Mouse (Mus musculus) hindbrain, embryonic 14.5 days (tissue): ENCODE measurements at regions not wholly inside any gene's neighbourhood (a gene's known extent, or its start where the extent isn't known, plus 50 kb on each side); places are given as distances from the start of the nearest gene placed in this dataset.

Experiments
- ATAC-seq: fragments of 200-750 bp; cut with Nextera tagmentation; 2 replicates; pipeline ENCODE4 v1.8.0; 2017; ENCODE audit warnings: moderate number of reproducible peaks, mild to moderate bottlenecking, moderate TSS enrichment, moderate library complexity; ENCODE audit not compliant: low FRiP score
- DNase-seq: peaks from one replicate; pipeline ENCODE4 v3.0.0-alpha.2; 2015; ENCODE audit warnings: low spot score
- H3K27ac ChIP-seq: fragments of 300-500 bp; sonication (generic); 2 replicates; pipeline ENCODE4 v1.5.1; 2014; ENCODE audit warnings: mild to moderate bottlenecking, moderate library complexity
- H3K27me3 ChIP-seq: fragments of 300-500 bp; sonication (generic); 2 replicates; pipeline ENCODE4 v1.6.1; 2014; ENCODE audit warnings: mild to moderate bottlenecking, low read length, mixed read lengths; ENCODE audit not compliant: control insufficient read depth, insufficient read depth
- H3K36me3 ChIP-seq: fragments of 300-500 bp; sonication (generic); replicated peaks from 2 replicates; pipeline ENCODE4 v1.6.1; 2014; ENCODE audit not compliant: control insufficient read depth, insufficient read depth
- H3K4me1 ChIP-seq: fragments of 300-500 bp; sonication (generic); replicated peaks from 2 replicates; pipeline ENCODE4 v1.6.1; 2014; ENCODE audit warnings: antibody characterized with exemption, low read length, mixed read lengths; ENCODE audit not compliant: control insufficient read depth, insufficient read depth
- H3K4me2 ChIP-seq: fragments of 300-500 bp; sonication (generic); replicated peaks from 2 replicates; pipeline ENCODE4 v1.6.1; 2014; ENCODE audit warnings: mild to moderate bottlenecking, moderate library complexity
- H3K4me3 ChIP-seq: fragments of 300-500 bp; sonication (generic); replicated peaks from 2 replicates; pipeline ENCODE4 v1.5.1; 2014; ENCODE audit warnings: mild to moderate bottlenecking, low read length
- H3K9ac ChIP-seq: fragments of 300-500 bp; sonication (generic); 2 replicates; pipeline ENCODE4 v1.6.1; 2014
- H3K9me3 ChIP-seq: fragments of 300-500 bp; sonication (generic); 2 replicates; pipeline ENCODE4 v1.6.1; 2016; ENCODE audit warnings: low read length; ENCODE audit not compliant: control insufficient read depth
- WGBS: fragments of 180-500 bp; shearing (Covaris S2); extraction: QIAGEN DNeasy Blood & Tissue Kit; methylation state at CpG from one replicate; pipeline ENCODE4 v1.1.7; 2014; 5-methylcytosine and 5-hydroxymethylcytosine counted together

DNA sequence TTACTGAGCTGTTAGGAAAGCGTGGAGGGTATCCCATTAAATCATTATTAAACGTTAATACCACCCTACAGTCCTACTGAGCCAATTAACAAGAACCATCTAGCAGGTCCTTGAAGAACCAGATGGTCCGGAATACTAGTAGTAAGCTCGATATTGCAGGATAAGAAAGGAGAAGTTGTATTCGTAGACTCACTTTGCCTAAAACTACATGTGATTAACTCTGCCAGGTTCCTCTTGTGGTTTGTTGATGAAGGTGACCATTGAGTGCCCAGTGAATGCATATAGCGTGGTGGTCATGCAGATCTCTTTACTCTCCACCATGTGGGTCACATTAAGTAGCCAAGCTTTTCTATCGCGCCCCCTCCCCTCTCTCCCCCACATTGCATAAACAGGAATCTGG is 435.0 kb downstream of the Adgrl2 start:
- 88% methylated on average over 8 of the region's 8 CpGs for WGBS
- H3K9ac ChIP-seq: no peak overlapping the region

DNA sequence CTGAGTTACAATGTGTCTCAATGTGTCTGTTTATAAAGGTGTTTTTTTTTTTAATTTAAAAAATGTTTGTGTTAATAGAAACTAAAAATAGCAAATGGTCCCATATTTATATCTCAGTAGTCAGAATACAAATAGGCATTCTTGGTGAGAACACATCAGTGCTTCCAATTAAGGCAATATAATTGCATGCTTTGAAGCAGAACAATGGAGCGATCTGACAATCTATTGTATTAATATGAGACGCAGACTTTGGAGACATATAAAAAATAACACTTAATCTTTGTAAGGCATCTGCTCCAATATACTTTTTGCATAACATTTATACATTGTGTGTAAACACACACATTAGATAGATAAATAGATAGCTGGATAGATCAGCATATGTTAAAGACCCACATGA is 439.6 kb downstream of the Adgrl2 start:
- Histone ChIP-seq H3K27ac (no peak overlapping the region), H3K4me1 (no peaks in the 10 kb centered on the region), H3K27me3 (no peaks in the 10 kb centered on the region), H3K36me3 (no peaks in the 10 kb centered on the region), H3K4me3 (no peak overlapping the region), H3K4me2 (no peak overlapping the region), H3K9ac (no peak overlapping the region), H3K9me3 (no peaks in the 10 kb centered on the region)
- DNase-seq: no peak
- WGBS: 83% methylated on average over 2 of the region's 2 CpGs
- ATAC-seq: no peak

More for the DNA sequence above, 435.0 kb downstream of the Adgrl2 start:
- no peaks in the 10 kb centered on the region for H3K9me3 ChIP-seq
- no peak overlapping the region for H3K27ac ChIP-seq
- no peaks in the 10 kb centered on the region for H3K4me1 ChIP-seq
- H3K27me3 ChIP-seq: no peaks in the 10 kb centered on the region
- H3K4me2 ChIP-seq: no peak overlapping the region
- no peak overlapping the region for H3K4me3 ChIP-seq
- no peaks in the 10 kb centered on the region for H3K36me3 ChIP-seq
- ATAC-seq (no peak), DNase-seq (no peak)

DNA sequence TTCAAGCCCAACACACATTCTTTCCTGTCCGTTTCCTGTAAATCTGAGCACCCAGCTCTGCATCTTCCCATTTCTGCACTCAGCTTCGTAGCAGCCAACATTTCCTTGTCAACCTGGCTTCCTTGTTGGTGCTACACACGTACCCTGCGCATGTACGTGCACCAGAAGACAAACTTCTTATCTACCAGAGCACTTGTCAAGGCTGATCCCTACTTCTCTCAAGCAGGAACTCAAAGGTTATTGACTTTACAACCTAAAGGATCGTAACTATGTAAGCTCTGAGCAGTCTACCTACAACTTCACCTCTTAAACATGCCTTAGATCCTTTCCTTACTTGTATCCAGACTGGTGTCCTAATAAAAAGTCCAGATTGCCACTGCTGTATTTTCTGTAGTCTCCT is 445.4 kb downstream of the Adgrl2 start:
- 95% methylated on average over 6 of the region's 6 CpGs for WGBS
- no peak for ATAC-seq
- H3K4me3 ChIP-seq: no peak overlapping the region

DNA sequence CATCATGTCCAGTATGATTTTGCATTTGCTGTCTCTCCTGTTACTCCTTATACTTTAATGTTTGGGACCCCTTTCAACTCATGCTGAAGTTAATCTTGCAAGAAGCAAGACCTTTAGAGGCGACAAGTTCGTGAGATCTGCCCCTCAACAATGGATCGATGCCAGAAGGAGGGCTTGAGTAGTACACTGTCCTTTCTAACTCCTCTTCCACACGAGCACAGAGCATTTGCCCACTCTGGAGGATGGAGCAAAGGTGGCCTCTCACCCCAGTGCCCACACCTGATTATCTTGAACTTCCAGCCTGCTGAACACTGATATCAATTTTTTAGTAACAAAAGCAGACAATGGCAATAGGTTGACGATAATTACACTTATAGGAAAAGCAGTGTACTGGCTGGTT is 448.1 kb downstream of the Adgrl2 start:
- H3K36me3 ChIP-seq: no peaks in the 10 kb centered on the region
- ATAC-seq (no peak), DNase-seq (no peak)
- no peaks in the 10 kb centered on the region for H3K9me3 ChIP-seq
- no peak overlapping the region for H3K4me2 ChIP-seq
- no peaks in the 10 kb centered on the region for H3K4me1 ChIP-seq
- 90% methylated on average over 5 of the region's 5 CpGs for WGBS
- H3K4me3 ChIP-seq: no peak overlapping the region
- no peak overlapping the region for H3K9ac ChIP-seq
- no peaks in the 10 kb centered on the region for H3K27me3 ChIP-seq
- H3K27ac ChIP-seq: no peak overlapping the region

More for the DNA sequence above, 445.4 kb downstream of the Adgrl2 start:
- Histone ChIP-seq H3K36me3 (no peaks in the 10 kb centered on the region), H3K4me2 (no peak overlapping the region), H3K9me3 (no peaks in the 10 kb centered on the region), H3K4me1 (no peaks in the 10 kb centered on the region), H3K9ac (no peak overlapping the region), H3K27me3 (no peaks in the 10 kb centered on the region), H3K27ac (no peak overlapping the region)
- DNase-seq: no peak

DNA sequence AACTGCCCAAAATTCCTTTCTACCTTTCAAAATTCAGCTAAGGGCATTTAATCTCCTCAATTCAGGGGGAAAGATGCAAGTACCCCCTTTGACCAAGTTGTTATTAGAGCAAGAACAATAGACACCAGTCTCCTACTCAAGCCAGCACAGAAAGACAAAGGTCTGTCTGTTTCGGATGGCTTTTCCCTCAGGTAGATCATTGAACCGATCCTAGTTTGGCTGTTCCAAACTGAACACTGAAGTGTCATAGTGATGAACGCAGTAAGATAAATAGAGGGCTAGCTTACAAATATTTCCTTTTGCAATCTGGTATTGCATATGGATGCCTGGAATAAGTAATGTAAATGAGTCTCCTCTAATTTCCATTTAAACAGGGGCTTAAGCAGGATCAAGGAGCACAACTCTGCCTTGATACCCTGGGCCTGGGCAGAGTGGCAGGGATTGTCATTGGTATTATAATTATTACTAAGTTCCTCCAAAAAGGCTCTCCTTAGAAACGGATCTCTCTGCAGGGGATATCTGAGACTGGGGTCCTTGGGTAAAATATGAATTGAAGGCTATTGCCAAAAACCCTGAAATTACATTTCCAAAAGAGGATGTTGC is 452.6 kb downstream of the Adgrl2 start:
- Histone ChIP-seq H3K27ac (no peak overlapping the region), H3K4me1 (no peaks in the 10 kb centered on the region), H3K4me2 (no peak overlapping the region), H3K9ac (no peak overlapping the region), H3K9me3 (no peaks in the 10 kb centered on the region), H3K36me3 (no peaks in the 10 kb centered on the region), H3K27me3 (no peaks in the 10 kb centered on the region), H3K4me3 (no peak overlapping the region)
- no peak for ATAC-seq
- no peak for DNase-seq
- WGBS: 42% methylated on average over 4 of the region's 4 CpGs

DNA sequence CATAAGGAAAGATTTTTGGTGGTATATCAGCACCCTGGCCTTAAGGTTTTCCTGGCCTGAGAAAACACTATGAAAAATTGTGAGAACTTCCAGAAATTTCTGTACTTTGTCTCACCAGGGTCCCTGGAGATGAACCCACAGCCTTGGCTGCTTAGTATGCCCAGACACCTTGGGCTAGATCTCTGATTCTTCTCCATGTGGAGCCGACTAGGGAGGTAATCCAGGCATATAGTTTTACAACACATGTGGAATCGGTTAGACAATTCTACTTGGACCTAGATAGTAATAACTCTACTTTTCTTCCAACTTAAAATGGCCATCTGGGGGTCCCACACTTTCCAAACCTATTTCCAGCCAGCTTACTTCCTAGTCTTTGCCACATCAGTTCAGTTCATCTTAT is 460.5 kb downstream of the Adgrl2 start:
- WGBS: 83% methylated on average over 2 of the region's 2 CpGs
- Histone ChIP-seq H3K9ac (no peak overlapping the region), H3K4me3 (no peak overlapping the region), H3K36me3 (no peaks in the 10 kb centered on the region), H3K4me1 (no peaks in the 10 kb centered on the region), H3K4me2 (no peak overlapping the region), H3K9me3 (no peaks in the 10 kb centered on the region), H3K27me3 (no peaks in the 10 kb centered on the region), H3K27ac (no peak overlapping the region)
- DNase-seq: no peak
- no peak for ATAC-seq

DNA sequence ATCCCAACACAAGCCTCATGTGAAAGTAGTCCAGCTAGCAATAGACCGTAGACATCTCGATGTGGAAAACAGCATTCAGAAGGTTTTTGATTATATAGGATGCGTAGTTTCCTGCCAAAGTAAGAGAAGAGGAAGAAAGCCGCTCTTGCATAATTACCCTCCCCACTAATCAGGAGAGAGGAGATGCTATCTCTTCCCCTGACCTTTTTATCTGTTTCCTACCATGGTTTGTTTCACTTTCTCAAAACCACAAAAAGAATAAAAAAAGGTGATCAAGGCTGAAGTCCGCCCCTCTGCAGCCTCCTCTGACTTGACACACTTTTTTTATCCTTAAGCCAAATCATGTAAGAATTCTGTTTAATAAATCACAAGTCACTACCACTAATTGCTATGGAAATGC is 480.0 kb downstream of the Adgrl2 start:
- Histone ChIP-seq H3K4me1 (no peaks in the 10 kb centered on the region), H3K4me2 (no peak overlapping the region), H3K4me3 (no peak overlapping the region), H3K9ac (no peak overlapping the region), H3K36me3 (no peaks in the 10 kb centered on the region), H3K27me3 (no peaks in the 10 kb centered on the region), H3K27ac (no peak overlapping the region), H3K9me3 (no peaks in the 10 kb centered on the region)
- ATAC-seq: no peak
- 92% methylated on average over 5 of the region's 5 CpGs for WGBS
- DNase-seq: no peak

DNA sequence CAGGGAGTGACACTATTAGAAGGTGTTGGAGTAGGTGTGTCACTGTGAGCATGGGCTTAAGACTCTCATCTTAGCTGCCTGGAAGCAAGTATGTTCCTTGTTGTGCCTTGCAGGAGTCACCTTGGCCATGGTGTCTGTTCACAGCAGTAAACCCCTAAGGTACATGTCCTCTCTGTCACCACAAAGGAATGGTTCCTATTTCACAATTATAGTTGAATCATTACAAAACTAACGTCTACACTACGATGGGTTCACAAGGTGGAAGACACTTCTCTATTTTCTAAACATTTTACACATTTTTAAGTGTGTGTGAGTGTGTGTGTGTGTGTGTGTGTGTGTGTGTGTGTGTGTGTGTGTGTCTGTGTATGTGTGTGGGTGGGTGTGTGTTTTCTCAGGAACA is 485.4 kb downstream of the Adgrl2 start:
- no peak for DNase-seq

DNA sequence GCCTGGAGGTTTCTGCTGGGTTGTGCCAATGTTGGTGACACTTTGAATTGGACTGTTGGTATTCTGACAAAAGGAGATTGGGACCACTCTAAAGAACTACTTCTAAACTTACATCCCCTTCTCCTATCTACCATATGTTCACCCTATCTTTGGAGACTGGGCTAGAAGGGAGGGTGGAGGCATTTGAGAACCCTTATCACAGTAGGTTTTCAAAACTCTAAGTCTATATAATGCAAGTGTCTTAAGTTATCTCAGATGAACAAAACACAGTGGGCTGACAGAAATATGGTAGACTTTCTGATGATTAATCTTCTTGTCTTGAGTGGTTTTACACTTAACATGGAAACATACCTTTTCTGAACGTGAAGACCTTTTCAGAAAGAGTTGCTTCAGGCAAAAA is 486.9 kb downstream of the Adgrl2 start:
- no peak overlapping the region for H3K9ac ChIP-seq
- H3K27ac ChIP-seq: no peak overlapping the region
- H3K4me2 ChIP-seq: no peak overlapping the region
- H3K4me1 ChIP-seq: no peaks in the 10 kb centered on the region
- H3K9me3 ChIP-seq: no peaks in the 10 kb centered on the region
- H3K36me3 ChIP-seq: no peaks in the 10 kb centered on the region
- no peak for ATAC-seq
- no peak overlapping the region for H3K4me3 ChIP-seq
- no peak for DNase-seq
- 85% methylated on average over 1 of the region's 1 CpGs for WGBS
- H3K27me3 ChIP-seq: no peaks in the 10 kb centered on the region

More for the DNA sequence above, 485.4 kb downstream of the Adgrl2 start:
- no peaks in the 10 kb centered on the region for H3K9me3 ChIP-seq
- no peak for ATAC-seq
- no peaks in the 10 kb centered on the region for H3K36me3 ChIP-seq
- no peaks in the 10 kb centered on the region for H3K4me1 ChIP-seq
- WGBS: 95% methylated on average over 2 of the region's 2 CpGs
- H3K9ac ChIP-seq: no peak overlapping the region
- H3K27ac ChIP-seq: no peak overlapping the region
- H3K4me2 ChIP-seq: no peak overlapping the region
- H3K27me3 ChIP-seq: no peaks in the 10 kb centered on the region
- H3K4me3 ChIP-seq: no peak overlapping the region

DNA sequence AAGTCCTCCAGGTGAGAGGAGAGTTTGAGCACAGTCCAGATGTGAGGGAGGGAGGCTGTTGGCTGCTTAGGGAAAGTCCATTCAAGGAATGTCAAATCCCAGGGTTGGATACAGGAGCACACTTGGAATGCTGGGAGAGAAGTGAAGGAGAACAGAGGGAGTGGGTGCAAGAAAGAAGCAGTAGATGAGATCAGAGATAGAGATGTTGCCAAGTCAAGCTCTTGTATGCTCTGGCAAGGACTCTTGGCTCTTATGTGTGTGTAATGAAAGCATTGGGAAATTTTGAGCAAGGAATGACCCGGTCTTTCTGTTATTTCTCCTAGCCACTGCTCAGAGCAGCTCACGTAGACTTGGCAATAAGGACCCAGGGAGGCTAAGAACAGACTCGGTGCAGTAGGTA is 488.6 kb downstream of the Adgrl2 start:
- no peak for DNase-seq
- ATAC-seq: no peak
- H3K36me3 ChIP-seq: no peaks in the 10 kb centered on the region
- 96% methylated on average over 3 of the region's 3 CpGs for WGBS
- no peak overlapping the region for H3K27ac ChIP-seq
- no peaks in the 10 kb centered on the region for H3K9me3 ChIP-seq
- no peak overlapping the region for H3K9ac ChIP-seq
- H3K27me3 ChIP-seq: no peaks in the 10 kb centered on the region
- H3K4me1 ChIP-seq: no peaks in the 10 kb centered on the region
- no peak overlapping the region for H3K4me3 ChIP-seq
- H3K4me2 ChIP-seq: no peak overlapping the region
